28 mouse cellular contexts compared by ENCODE assay signal in genomic region chr19:35987461-35987860, GRCm38 (mm10).
"Had no signal": no experiment of that assay in that cellular context is flagged by ENCODE, and none has a peak within 500 bp of the region (broad histone marks: within the 10 kb centered on the region; RNA-seq: fewer than 3 reads in every experiment).

No protein-coding gene starts in this region.

- ATAC-seq: forebrain, embryonic 13.5 days; forebrain, embryonic 14.5 days; forebrain, embryonic 15.5 days; forebrain, embryonic 16.5 days; forebrain, postnatal 0 days had no signal

- H3K36me3 ChIP-seq: embryonic facial prominence, embryonic 10.5 days; embryonic facial prominence, embryonic 12.5 days; embryonic facial prominence, embryonic 13.5 days; embryonic facial prominence, embryonic 15.5 days; forebrain, embryonic 10.5 days; forebrain, embryonic 12.5 days; forebrain, embryonic 15.5 days had no signal

- H3K27me3 ChIP-seq: embryonic facial prominence, embryonic 12.5 days; embryonic facial prominence, embryonic 13.5 days; embryonic facial prominence, embryonic 15.5 days; forebrain, embryonic 12.5 days; forebrain, embryonic 13.5 days; forebrain, embryonic 15.5 days had no signal

- H3K27ac ChIP-seq: embryonic facial prominence, embryonic 10.5 days; embryonic facial prominence, embryonic 12.5 days; embryonic facial prominence, embryonic 13.5 days; embryonic facial prominence, embryonic 15.5 days; forebrain, embryonic 10.5 days; forebrain, embryonic 12.5 days; forebrain, embryonic 13.5 days; forebrain, embryonic 15.5 days; gastrocnemius, adult 2 months had no signal

- H3K4me1 ChIP-seq: embryonic facial prominence, embryonic 10.5 days; embryonic facial prominence, embryonic 12.5 days; embryonic facial prominence, embryonic 13.5 days; embryonic facial prominence, embryonic 15.5 days; forebrain, embryonic 10.5 days; forebrain, embryonic 12.5 days; forebrain, embryonic 13.5 days; forebrain, embryonic 15.5 days had no signal

- H3K9ac ChIP-seq: embryonic facial prominence, embryonic 12.5 days; embryonic facial prominence, embryonic 13.5 days; embryonic facial prominence, embryonic 15.5 days; forebrain, embryonic 12.5 days; forebrain, embryonic 13.5 days; forebrain, embryonic 15.5 days; forebrain, postnatal 0 days had no signal

- H3K9me3 ChIP-seq: embryonic facial prominence, embryonic 10.5 days; embryonic facial prominence, embryonic 12.5 days; embryonic facial prominence, embryonic 13.5 days; embryonic facial prominence, embryonic 15.5 days; forebrain, embryonic 10.5 days; forebrain, embryonic 12.5 days; forebrain, embryonic 13.5 days; forebrain, embryonic 15.5 days had no signal

- H3K4me2 ChIP-seq: embryonic facial prominence, embryonic 12.5 days; embryonic facial prominence, embryonic 13.5 days; embryonic facial prominence, embryonic 15.5 days; forebrain, embryonic 12.5 days; forebrain, embryonic 13.5 days; forebrain, embryonic 15.5 days had no signal

- DNase-seq: cerebellum, adult 18-20 months; cerebellum, adult 2 months; cerebellum, adult 8-10 months; cerebellum, adult 9-10 months; cerebellum, adult 9-11 months; cerebellum, postnatal 10 days; cerebellum, postnatal 14 days; cerebellum, postnatal 25 days; cerebellum, postnatal 36 days; embryo, embryonic 11 days; forebrain, postnatal 0 days; gastrocnemius, adult 2 months; gastrocnemius, postnatal 10 days; gastrocnemius, postnatal 14 days; gastrocnemius, postnatal 25 days; gastrocnemius, postnatal 36 days; heart, adult 11 months had no signal

- H3K4me3 ChIP-seq: embryonic facial prominence, embryonic 10.5 days; embryonic facial prominence, embryonic 12.5 days; embryonic facial prominence, embryonic 13.5 days; embryonic facial prominence, embryonic 15.5 days; erythroblast, embryonic 14.5 days; forebrain, embryonic 10.5 days; forebrain, embryonic 12.5 days; forebrain, embryonic 13.5 days; forebrain, embryonic 15.5 days; gastrocnemius, adult 2 months had no signal
